8 mouse cellular contexts compared by ENCODE assay signal in genomic region chr1:180976110-180976679, GRCm38 (mm10). TPM values are rescaled to one million over a fixed set of nuclear protein-coding genes. Genes with fewer than 3 reads are reported as not detected.
DNase-seq lines count a peak whose midpoint lies in the region; ATAC-seq and TF ChIP-seq lines count a peak whose summit lies in the region.

No protein-coding gene starts in this region.

- WGBS in heart, adult 2 months: 66% methylated on average over 4 of the region's 4 CpGs
- WGBS in heart, embryonic 11.5 days (ENCODE audit: insufficient replicate concordance): 57% methylated on average over 4 of the region's 4 CpGs
- 56% methylated on average over 4 of the region's 4 CpGs for WGBS in forebrain, embryonic 14.5 days

- H3K79me2 ChIP-seq in heart, adult 2 months (replicated peaks; ENCODE audit: control insufficient read depth, insufficient read depth, low read length): no peaks in the 10 kb centered on the region

- no peak for TF ChIP-seq POLR2A in heart, adult 2 months (IDR thresholded peaks at IDR 0.05; ENCODE audit: insufficient read depth, low read depth, low read length)

- intact Hi-C loops in heart, adult 2 months (cut with DNase I): no loop called here

- no peak overlapping the region for H3K4me2 ChIP-seq in heart, embryonic 11.5 days
- no peak overlapping the region for H3K4me2 ChIP-seq in forebrain, embryonic 14.5 days (ENCODE audit: low read length)

- no peak for ATAC-seq in heart, embryonic 11.5 days (replicated peaks; ENCODE audit: insufficient number of reproducible peaks, low FRiP score, low TSS enrichment)
- no peak for ATAC-seq in activated CD4-positive, CD25-positive, alpha-beta regulatory T cell, adult 4 months
- no peak for ATAC-seq in forebrain, embryonic 14.5 days

- DNase-seq in heart, adult 2 months: peak; percentile 28 to 46
- peak; percentile 62 for DNase-seq in A20 (ENCODE audit: low read depth, low spot score)
- DNase-seq in T-cell, adult 2 months (ENCODE audit: low spot score): peak; percentile 56
- peak; percentile 63 for DNase-seq in kidney, postnatal 10 days
- peak; percentile 47 for DNase-seq in spleen, adult 12 weeks (ENCODE audit: low spot score)
- no peak for DNase-seq in forebrain, embryonic 14.5 days (ENCODE audit: low spot score)

- TF ChIP-seq CTCF in heart, adult 2 months (IDR thresholded peaks at IDR 0.05): peak; percentile 77

- H3K27me3 ChIP-seq in heart, adult 2 months (ENCODE audit: control insufficient read depth, insufficient read depth, low read length): no peaks in the 10 kb centered on the region
- no peaks in the 10 kb centered on the region for H3K27me3 ChIP-seq in heart, embryonic 11.5 days (ENCODE audit: control insufficient read depth, insufficient read depth, low read length)
- no peaks in the 10 kb centered on the region for H3K27me3 ChIP-seq in forebrain, embryonic 14.5 days (replicated peaks; ENCODE audit: control insufficient read depth, insufficient read depth, low read length)

- no peaks in the 10 kb centered on the region for H3K4me1 ChIP-seq in heart, adult 2 months (ENCODE audit: control insufficient read depth, insufficient read depth, low read length)
- H3K4me1 ChIP-seq in heart, embryonic 11.5 days (ENCODE audit: control insufficient read depth, insufficient read depth, low read length): no peaks in the 10 kb centered on the region
- H3K4me1 ChIP-seq in forebrain, embryonic 14.5 days (ENCODE audit: control insufficient read depth, insufficient read depth, low read length): no peaks in the 10 kb centered on the region

- no peaks in the 10 kb centered on the region for H3K36me3 ChIP-seq in heart, adult 2 months (ENCODE audit: control insufficient read depth, insufficient read depth, low read length)
- peaks cover 5% of the 10 kb centered on the region; the same call in 1 of the 2 replicates for H3K36me3 ChIP-seq in heart, embryonic 11.5 days (ENCODE audit: control insufficient read depth, insufficient read depth, low read length)
- H3K36me3 ChIP-seq in forebrain, embryonic 14.5 days (ENCODE audit: control insufficient read depth, insufficient read depth, low read length): no peaks in the 10 kb centered on the region

- no peaks in the 10 kb centered on the region for H3K9me3 ChIP-seq in heart, embryonic 11.5 days (replicated peaks; ENCODE audit: control insufficient read depth, low read length)
- no peaks in the 10 kb centered on the region for H3K9me3 ChIP-seq in forebrain, embryonic 14.5 days (replicated peaks; ENCODE audit: control insufficient read depth, low read length)

- H3K4me3 ChIP-seq in heart, adult 2 months: no peak overlapping the region
- H3K4me3 ChIP-seq in heart, embryonic 11.5 days (ENCODE audit: low read depth, low read length): no peak overlapping the region
- H3K4me3 ChIP-seq in forebrain, embryonic 14.5 days (ENCODE audit: low read depth, low read length): no peak overlapping the region

- no peak overlapping the region for H3K9ac ChIP-seq in heart, adult 2 months (ENCODE audit: low read depth, low read length)
- H3K9ac ChIP-seq in heart, embryonic 11.5 days (ENCODE audit: low read depth, low read length): no peak overlapping the region
- H3K9ac ChIP-seq in forebrain, embryonic 14.5 days (ENCODE audit: low read length): no peak overlapping the region

- no peak for TF ChIP-seq EP300 in heart, adult 2 months (IDR thresholded peaks at IDR 0.05; ENCODE audit: insufficient read depth, low read depth, low read length)

- H3K27ac ChIP-seq in heart, adult 2 months: no peak overlapping the region
- H3K27ac ChIP-seq in heart, embryonic 11.5 days (ENCODE audit: low read depth, low read length): no peak overlapping the region
- H3K27ac ChIP-seq in forebrain, embryonic 14.5 days (ENCODE audit: low read depth, low read length): no peak overlapping the region

RNA-seq across cellular contexts. Expression of gene Tmem63a, which starts 34.1 kb away (rescaled TPM):
- total RNA-seq in heart, adult 2 months (2021): 10 to 100 TPM; 13.2 to 15.8 TPM
- 27.5 and 34.5 TPM in 2 replicates for polyA plus RNA-seq in heart, adult 2 months (2012; rRNA removed)
- 5.8 and 6.7 TPM in 2 replicates for polyA plus RNA-seq in heart, embryonic 11.5 days (2014; fragmentation: Nextera tagmentation; extraction: Ambion mirVana)
- polyA plus RNA-seq in activated CD4-positive, CD25-positive, alpha-beta regulatory T cell, adult 4 months (2017; shearing (Covaris generic)): 10 to 100 TPM; 13.5 to 13.7 TPM
- polyA plus RNA-seq in forebrain, embryonic 14.5 days (2014; fragmentation: Nextera tagmentation; extraction: Ambion mirVana): 1.1 and 1.3 TPM in 2 replicates

RNA-seq across cellular contexts. Expression of gene Lefty1, which starts 41.4 kb away (rescaled TPM):
- total RNA-seq in heart, adult 2 months (2021): under 1 TPM; 0.41 to 0.57 TPM
- 3.0 and 3.3 TPM in 2 replicates for polyA plus RNA-seq in heart, adult 2 months (2012; rRNA removed)
- polyA plus RNA-seq in heart, embryonic 11.5 days (2014; fragmentation: Nextera tagmentation; extraction: Ambion mirVana): 1.2 and 1.3 TPM in 2 replicates
- polyA plus RNA-seq in activated CD4-positive, CD25-positive, alpha-beta regulatory T cell, adult 4 months (2017; shearing (Covaris generic)): not detected
- 0.15 and 0.56 TPM in 2 replicates for polyA plus RNA-seq in forebrain, embryonic 14.5 days (2014; fragmentation: Nextera tagmentation; extraction: Ambion mirVana)

RNA-seq across cellular contexts. Expression of gene Ephx1, which starts 44.5 kb away (rescaled TPM):
- 10 to 100 TPM; 29.8 to 40.4 TPM for total RNA-seq in heart, adult 2 months (2021)
- polyA plus RNA-seq in heart, adult 2 months (2012; rRNA removed): 41.1 and 45.1 TPM in 2 replicates
- 3.0 and 3.8 TPM in 2 replicates for polyA plus RNA-seq in heart, embryonic 11.5 days (2014; fragmentation: Nextera tagmentation; extraction: Ambion mirVana)
- 100 to 1,000 TPM; 125 to 176 TPM for polyA plus RNA-seq in activated CD4-positive, CD25-positive, alpha-beta regulatory T cell, adult 4 months (2017; shearing (Covaris generic))
- polyA plus RNA-seq in forebrain, embryonic 14.5 days (2014; fragmentation: Nextera tagmentation; extraction: Ambion mirVana): 4.1 and 5.5 TPM in 2 replicates
